Mouse (Mus musculus): ENCODE measurements around the gene Gm9507.
"Not testable (repeated sequence)": the region's sequence is repeated elsewhere in the genome, so short reads cannot be mapped to it uniquely, and the experiment has no call there.

The Gm9507 gene

DNA sequence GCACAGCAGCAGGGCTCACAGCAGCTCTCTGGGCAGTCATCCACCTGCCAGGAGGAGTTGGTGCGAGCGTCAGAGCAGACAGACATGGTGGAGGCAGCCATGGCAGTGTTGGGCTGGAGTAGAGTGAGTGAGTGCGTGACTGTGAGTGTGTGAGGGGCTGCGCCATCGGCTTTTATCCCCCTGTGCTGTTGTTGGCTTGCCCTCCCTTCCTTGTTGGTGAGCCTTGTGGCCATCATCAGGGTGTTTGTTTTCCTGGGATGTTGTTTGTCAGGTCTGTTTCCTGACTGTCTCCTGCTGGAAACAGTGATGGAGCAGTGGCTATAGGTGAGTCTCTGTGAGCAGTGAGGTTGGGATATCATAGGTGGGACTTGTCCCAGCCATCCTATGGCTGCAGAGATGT is at the start of gene Gm9507:
Gm9507 (minus strand) TSS at position 101 of the 400 bp plus-strand sequence.
- no peak for DNase-seq

DNA sequence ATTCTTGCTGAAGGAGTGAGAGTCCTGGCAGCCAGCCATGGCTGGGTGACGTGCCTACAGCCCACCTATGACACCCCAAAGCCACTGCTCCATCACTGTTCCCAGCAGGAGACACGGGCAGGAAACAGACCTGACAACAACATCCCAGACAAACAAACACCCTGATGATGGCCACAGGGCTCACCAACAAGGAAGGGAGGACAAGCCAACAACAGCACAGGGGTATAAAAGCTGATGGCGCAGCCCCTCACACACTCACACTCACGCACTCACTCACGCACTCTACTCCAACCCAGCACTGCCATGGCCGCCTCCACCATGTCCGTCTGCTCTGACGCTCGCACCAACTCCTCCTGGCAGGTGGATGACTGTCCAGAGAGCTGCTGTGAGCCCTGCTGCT is 40.9 kb upstream of the Gm9507 start, which contains the start of gene Gm10318:
Gm10318 (plus strand) TSS at position 301 of the 400 bp plus-strand sequence.
- no peak for DNase-seq

DNA sequence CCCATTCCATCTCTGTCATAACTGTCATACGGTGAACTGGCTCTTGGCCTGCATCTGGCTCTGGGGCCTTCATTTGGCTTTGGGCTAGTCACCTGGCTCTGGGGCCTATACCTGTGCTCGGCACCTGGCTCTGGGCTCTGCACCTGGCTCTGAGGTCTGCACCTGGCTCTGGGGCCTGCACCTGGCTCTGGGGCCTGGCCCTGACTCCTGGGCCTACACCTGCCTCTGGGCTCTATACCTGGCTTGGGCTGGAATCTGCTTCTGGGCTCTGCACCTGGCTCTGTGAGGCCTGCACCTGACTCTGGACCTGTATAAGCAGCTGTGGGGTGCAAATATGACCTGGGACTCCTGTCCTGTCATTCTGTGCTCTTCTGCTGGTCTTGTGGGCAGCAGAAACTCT is 35.9 kb upstream of the Gm9507 start:
- DNase-seq: no peak

DNA sequence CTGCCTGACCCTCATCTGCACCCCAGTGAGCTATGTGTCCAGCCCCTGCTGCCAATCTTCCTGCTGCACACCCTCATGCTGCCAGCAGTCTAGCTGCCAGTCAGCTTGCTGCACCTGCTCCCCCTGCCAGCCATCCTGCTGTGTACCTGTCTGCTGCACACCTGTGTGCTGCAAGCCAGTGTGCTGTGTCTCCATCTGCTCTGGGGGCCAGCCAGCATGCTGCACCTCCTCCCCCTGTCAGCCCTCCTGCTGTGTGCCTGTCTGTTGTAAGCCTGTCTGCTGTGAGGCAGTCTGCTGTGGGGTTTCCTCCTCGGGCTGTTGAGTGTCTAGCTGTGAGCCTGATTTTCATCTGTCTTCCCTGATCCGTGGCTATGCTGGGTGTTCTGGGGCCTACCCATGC is 35.3 kb upstream of the Gm9507 start:
- no peak for DNase-seq

DNA sequence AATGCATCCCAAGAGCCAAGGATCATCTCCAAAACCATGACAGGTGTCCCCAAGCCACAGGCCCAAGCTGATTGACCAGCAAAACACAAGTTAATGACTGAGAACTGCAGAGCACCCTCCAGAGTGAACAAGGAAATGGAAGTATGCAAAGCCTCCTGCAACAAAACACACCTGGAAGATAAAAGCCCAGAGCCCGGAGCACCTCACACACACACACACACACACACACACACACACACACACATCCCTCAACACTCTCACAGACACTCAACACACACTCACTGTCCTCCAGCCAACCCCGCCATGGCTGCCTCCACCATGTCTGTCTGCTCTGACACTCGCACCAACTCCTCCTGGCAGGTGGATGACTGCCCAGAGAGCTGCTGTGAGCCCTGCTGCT is 34.9 kb upstream of the Gm9507 start, which contains the start of gene Gm36176:
Gm36176 (plus strand) TSS at position 301 of the 400 bp plus-strand sequence.
- DNase-seq: no peak

DNA sequence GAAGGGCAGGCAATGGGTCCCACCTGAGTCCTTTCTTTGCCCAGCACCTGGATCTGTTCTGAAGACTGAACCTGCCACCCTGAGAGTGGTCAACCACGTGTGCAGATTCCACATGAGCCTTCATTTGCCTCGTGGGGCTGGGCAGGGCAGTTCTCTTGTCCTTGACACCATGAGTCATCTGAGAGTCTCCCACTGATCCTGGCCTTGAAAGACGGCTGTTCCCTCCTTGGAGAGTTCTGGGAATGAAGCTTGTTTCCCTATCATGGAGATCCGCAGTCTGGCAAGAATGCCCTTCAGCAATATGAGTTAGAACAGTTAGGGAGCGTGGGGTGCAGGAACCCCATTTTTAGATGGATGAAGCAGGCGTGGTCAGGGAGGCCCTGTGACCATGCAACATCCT is 27.4 kb upstream of the Gm9507 start:
- no peak for DNase-seq

DNA sequence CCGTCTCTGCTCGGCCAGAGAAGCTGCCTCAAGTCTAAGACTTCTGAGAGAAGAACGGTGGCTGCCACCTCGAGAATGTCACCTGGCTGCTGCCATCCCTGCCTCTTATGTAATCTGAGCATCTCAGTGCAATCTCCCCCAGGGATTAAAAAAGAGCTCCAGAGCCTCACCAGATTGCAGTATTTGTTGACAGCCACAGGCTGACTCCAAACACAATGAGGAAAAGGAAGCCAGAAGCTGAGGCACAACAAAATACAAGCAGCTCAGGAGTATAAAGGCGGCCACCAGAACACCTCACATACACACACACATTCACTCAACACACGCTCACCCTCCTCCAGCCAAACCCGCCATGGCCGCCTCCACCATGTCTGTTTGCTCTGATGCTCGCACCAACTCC is 24.0 kb upstream of the Gm9507 start, which contains the start of gene Krtap10-10:
Krtap10-10 (plus strand) TSS at position 301 of the 400 bp plus-strand sequence.
- DNase-seq: no peak

DNA sequence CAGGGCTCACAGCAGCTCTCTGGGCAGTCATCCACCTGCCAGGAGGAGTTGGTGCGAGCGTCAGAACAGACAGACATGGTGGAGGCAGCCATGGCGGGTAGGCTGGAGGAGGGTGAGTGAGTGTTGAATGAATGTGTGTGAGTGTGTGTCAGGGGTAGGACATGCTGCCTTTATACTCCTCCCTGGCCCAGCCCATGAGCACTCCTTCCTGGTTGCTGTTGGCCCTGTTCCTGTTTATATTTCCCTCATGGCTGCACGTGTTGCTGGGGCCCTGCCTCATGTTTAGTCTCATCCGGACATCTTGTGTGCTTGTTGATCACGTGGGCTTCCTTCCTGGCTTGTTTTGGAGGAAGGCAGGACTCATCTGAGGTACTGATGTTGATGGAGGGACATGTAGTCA is 15.3 kb upstream of the Gm9507 start, which contains the start of gene Krtap10-4:
Krtap10-4 (minus strand) TSS at position 145 of the 400 bp plus-strand sequence.
- DNase-seq: no peak

DNA sequence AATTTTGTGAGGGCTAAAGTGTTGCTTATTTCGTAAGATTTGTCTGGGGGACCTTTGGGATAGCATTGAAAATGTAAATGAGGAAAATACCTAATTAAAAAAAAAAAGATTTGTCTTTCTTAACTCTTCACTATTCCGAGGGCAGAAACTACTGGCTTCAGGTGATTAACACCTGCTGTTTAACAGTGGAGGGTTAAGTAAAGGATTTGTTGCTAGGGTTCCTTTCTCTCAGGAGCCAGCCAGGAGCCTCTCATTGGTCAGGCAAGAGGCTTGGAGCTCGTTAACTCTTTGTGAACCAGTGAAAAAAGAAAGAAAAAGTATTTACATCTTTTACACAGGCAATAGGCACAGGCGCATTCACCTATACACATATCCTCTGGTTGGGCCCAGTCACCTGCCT is 7.6 kb upstream of the Gm9507 start:
- no peak for DNase-seq

DNA sequence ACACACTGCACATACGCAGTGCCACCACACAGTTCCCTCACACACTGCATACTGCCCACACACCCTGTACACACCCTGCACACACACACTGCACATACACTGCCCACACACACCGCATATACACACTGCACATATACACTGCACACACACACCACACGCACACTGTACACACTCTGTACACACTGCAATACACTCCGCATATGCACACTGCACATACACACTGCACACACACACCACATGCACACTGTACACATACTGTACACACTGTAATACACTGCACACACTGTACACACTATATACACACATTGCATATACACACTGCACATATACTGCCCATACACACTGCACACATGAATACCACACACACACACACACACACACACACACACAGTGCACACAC is 6.9 kb upstream of the Gm9507 start:
- no peak for DNase-seq

DNA sequence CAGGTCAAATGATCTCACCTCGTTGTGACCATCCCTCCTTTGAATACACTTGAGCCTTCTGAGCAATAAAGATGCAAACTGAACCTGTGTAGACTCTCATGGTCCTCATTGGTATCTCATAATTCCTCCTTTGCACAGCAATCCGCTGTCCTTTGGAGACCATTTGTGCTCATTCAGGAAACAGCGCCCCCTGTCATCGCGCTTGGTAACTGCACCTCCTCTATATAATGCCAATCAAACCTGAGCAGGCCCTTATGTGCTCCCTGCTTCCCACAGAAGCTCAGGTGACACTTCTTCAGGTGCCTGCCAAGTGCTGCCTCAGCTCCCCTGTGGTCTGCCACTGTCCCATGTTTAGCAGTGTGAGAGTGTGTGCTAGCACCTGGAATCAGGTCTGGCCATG is 3.9 kb upstream of the Gm9507 start:
- DNase-seq: peak; percentile 3 to 53

DNA sequence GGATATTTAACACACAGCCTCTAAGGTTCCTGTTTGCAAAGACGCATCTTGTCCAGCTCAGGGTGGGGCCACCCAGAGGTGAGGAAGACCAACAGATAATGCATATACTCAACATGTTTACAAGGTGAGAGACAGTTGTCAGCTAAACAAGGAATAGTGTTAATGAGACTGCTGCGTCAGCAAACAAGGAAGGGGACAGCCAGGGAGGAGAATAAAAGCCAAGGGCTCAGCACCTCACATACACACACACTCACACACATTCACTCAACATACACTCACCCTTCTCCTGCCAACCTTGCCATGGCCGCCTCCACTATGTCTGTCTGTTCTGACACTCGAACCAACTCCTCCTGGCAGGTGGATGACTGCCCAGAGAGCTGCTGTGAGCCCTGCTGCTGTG is 2.7 kb upstream of the Gm9507 start, which contains the start of gene Gm2696:
Gm2696 (plus strand) TSS at position 301 of the 400 bp plus-strand sequence.
- DNase-seq: no peak

DNA sequence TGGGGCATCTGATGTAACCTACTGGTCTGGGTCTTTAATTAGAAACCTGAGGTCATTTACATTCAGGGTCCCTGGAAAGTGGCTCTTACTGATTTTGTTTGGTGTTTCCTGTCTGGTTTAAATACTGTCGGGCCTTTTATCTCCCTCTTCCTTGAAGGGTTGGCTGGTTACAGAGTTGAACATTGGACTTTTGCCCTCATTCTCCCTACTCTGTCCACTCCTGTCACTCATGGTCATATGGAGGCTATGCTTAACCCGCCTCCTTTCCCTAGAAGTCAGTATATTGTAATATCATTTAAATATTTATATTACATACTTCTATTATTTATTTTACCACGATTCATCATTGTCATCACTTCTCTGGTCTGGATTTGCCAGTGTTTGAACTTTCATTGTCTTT is 7.5 kb downstream of the Gm9507 start:
- no peak for DNase-seq

DNA sequence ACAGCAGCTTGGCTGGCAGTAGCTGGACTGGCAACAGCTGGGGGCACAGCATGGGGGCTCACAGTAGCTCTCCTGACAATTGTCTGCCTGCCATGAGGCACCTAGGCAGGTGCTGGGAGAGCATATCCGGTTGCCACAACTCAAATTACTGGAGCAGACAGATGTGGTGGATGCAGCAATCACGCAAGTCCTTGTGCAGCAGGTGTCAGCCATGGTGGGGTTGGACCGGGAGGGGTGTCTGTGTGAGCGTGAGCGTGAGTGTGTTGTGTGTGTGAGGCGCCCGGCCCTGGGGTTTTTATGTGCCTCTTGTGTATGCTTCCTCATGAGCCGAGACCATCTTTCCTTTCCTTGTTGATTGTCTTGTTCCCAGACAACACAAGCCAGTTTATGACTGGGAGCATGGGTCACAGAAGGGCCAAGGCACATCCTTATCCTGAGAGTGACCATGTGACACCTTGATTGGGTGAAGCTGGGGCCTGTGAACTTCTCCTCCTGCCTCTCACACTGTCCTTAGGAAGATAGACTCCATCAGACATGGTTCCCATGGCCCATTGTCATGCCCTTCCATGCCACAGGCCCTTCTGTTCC is 12.6 kb downstream of the Gm9507 start, which contains the start of gene Gm19668:
Gm19668 (minus strand) TSS at position 213 of the 588 bp plus-strand sequence.
- DNase-seq: no peak

DNA sequence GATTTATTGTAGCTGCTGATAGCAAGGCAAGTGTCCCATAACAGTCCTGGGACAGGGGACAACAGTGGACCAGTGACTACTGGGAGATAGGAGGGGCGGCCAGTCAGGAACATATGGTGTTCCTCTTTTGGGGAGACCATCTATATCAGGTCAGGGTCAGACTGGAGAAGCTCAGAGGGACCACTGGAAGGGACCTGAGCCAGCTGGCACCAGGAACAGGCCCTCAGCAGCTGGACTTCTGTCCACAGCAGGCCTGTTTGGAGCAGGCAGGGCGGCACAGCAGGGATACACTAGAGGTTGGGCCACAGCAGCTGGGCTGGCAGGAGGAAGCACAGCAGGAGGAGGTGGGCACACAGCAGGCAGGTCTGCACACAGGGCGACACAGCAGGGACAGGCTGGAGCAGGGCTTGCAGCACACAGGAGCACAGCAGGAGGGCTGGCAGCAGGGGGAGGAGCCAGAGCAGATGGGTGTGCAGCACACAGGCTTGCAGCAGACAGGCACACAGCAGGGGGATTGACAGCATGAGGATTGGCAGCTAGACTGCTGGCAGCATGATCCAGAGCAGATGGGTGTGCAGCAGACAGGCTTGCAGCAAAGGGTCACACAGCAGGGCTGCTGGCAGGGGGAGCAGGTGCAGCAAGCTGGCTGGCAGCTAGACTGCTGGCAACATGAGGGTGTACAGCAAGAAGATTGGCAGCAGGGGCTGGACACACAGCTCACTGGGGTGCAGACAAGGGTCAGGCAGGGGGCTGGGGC is 13.3 kb downstream of the Gm9507 start:
- not testable (repeated sequence) for DNase-seq

DNA sequence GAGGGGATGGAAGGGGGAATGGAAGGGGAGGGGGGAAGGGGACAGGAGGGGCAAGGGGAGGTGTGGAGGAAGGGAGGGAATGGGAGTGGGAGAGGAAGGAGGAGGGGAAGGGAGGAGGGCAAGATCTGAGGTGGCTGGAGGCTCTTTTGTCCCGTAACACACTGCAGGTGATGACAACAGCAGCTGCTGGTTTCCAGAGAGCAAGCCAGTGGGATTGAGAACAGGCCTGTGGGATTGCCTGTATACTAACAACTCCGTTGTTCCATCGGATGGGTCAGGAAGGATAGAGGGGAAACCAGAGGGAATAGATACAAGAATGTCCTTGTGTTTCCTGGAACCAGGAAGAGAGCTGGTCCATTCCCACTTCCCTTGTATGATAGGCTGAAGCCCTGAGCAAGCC is 14.0 kb downstream of the Gm9507 start:
- no peak for DNase-seq

DNA sequence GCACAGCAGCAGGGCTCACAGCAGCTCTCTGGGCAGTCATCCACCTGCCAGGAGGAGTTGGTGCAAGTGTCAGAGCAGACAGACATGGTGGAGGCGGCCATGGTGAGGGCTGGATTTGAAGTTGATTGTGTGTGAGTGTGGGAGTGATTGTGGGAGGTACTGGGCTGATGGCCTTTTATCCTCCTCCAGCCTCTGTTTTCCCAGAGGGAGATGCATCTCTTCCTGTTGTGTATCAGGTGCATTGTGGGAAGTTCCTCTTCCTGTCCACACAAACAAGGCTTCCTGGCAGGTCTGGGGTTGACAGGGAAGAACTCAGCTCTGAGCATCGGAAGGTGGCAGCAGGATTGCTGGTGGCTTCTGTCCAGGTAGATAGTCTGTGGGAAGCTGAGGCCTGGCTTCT is 16.7 kb downstream of the Gm9507 start, which contains the start of gene Gm9639:
Gm9639 (minus strand) TSS at position 101 of the 400 bp plus-strand sequence.
- no peak for DNase-seq

DNA sequence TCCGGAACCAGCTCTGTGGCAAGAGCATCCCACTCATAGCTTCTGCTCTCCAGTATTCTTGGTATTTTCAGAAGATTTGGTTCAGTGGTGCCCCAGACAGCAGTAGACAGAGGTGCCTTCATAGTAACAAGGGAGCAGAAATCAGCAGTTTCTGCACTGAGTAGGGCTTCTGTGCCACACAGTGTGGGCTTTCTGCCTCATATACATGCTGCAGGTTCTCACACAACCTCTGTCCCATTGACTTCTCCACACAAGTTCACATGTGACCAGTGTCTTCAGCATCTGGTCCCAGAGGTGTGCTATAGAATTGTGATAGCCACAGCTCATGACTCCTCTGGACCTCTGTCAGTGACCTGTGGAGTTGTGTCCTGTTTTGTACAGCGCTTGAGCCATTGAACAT is 23.0 kb downstream of the Gm9507 start:
- no peak for DNase-seq

DNA sequence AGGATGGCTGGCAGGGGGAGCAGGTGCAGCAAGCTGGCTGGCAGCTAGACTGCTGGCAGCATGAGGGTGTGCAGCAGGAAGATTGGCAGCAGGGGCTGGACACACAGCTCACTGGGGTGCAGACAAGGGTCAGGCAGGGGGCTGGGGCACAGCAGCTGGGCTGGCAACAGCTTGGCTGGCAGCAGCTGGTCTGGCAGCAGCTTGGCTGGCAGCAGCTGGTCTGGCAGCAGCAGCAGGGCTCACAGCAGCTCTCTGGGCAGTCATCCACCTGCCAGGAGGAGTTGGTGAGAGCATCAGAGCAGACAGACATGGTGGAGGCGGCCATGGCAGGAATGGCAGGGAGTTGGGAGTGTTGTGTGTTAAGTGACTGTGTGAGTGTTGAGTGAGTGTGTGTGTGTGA is 23.8 kb downstream of the Gm9507 start, which contains the start of gene Gm7137:
Gm7137 (minus strand) TSS at position 325 of the 400 bp plus-strand sequence.
- not testable (repeated sequence) for DNase-seq

DNA sequence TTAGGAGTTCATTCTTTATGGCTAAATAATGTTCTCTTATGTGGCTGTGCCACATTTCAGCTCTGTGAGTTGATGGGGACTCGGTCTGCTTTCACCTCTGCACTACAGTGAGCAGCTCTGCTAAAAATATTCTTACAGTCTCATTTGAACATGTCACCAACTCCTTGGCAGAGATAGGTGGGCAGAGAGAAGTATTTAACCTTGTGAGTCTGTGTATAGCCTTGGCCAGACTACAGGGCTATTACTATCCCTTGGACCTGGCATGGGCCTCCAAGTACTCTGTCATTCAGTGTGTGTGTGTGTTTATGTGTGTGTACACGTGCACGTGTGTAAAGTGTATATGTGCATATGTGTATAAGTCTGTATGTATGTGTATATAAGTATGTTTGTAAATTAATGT is 28.2 kb downstream of the Gm9507 start:
- DNase-seq: not testable (repeated sequence)

DNA sequence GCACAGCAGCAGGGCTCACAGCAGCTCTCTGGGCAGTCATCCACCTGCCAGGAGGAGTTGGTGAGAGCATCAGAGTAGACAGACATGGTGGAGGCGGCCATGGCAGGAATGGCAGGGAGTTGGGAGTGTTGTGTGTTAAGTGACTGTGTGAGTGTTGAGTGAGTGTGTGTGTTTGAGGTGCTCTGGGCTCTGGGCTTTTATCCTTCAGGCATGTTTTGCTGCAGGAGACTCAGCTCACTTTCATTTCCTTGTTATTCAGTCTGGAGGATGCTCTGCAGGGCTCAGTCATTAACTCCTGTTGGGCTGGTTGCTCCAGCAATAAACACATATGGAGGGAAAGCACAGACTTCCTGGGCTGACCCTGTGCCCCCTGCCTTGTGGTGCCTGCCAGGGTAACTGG is 29.2 kb downstream of the Gm9507 start, which contains the start of gene Gm3250:
Gm3250 (minus strand) TSS at position 101 of the 400 bp plus-strand sequence.
- not testable (repeated sequence) for DNase-seq

DNA sequence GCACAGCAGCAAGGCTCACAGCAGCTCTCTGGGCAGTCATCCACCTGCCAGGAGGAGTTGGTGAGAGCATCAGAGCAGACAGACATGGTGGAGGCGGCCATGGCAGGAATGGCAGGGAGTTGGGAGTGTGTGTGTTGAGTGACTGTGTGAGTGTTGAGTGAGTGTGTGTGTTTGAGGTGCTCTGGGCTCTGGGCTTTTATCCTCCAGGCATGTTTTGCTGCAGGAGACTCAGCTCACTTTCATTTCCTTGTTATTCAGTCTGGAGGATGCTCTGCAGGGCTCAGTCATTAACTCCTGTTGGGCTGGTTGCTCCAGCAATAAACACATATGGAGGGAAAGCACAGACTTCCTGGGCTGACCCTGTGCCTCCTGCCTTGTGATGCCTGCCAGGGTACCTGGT is 34.8 kb downstream of the Gm9507 start, which contains the start of gene Gm7138:
Gm7138 (minus strand) TSS at position 101 of the 400 bp plus-strand sequence.
- not testable (repeated sequence) for DNase-seq

DNA sequence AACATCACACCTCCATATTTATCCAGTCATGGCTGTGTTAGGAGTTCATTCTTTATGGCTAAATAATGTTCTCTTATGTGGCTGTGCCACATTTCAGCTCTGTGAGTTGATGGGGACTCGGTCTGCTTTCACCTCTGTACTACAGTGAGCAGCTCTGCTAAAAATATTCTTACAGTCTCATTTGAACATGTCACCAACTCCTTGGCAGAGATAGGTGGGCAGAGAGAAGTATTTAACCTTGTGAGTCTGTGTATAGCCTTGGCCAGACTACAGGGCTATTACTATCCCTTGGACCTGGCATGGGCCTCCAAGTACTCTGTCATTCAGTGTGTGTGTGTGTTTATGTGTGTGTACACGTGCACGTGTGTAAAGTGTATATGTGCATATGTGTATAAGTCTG is 39.5 kb downstream of the Gm9507 start:
- not testable (repeated sequence) for DNase-seq
